Mouse (Mus musculus) right cerebral cortex, postnatal 10 days (tissue): ENCODE results near the gene Strn4.

Experiments
- DNase-seq, 2 experiments: peaks; one replicate each; pipeline ENCODE4 v3.0.0; 2021; ENCODE audit warnings: low spot score in 2 of 2

The Strn4 gene

DNA sequence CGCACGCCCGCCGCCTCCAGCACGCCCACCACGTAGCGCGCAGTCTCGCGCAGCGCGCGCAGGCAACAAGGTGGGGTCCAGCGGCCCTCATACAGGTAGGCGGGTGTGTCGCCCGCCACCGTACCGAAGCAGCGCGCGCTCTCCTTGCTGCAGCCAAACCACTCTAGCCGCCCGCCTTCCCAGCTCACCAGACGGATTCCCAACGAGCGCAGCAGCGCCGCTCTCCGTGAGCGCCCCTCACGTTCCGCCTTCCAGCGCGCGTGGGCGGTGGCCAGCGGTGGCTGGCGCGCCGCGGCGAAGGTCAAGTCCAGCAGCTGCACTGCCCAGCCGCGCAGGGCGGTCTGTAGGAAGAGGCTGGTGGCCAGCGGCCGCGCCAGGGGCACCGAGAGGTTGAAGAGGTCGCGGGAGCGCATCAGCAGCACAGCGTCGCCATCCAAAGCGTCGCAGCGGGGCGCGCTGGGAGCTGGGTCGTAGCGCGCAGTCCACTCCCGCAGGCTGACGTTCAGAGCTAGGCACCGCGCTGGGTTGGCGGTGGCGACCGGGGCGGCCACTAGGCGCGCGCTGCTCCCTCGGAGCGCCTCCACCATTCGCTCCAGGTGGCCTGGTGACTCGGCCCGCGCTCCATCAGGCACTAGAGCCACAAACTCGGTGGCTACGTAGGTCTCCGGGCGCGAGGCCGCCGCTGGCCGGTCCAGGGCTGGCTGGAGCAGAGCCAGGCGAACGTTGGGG, 4.6 kb upstream of the Strn4 start:
- DNase-seq: peak; percentile 74 to 76

DNA sequence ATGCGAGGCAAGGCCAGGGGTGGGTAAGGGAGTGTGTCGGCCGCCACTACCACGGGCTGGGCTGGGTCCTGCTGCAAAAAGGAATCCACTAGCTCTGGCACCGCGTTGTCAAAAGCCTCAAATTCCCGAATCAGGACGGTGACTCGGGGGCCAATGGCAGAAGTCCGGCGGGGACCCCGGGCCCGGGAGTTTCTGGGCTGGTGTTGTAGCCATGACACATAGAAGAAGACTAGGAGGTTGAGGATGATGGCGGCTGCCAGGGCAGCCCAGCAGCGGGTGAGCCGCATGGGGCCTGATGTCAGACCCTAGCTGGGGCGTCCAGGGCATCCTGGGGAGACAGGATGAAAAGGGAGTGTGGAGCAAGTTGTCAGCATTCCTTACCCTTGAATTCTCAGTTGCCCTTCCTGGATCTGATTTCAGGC, 4.0 kb upstream of the Strn4 start:
- no peak for DNase-seq

- DNase-seq: no peak
Measured at GRCm38 (mm10) chr7:16812505-16812904, 3.2 kb upstream of the Strn4 start.

DNA sequence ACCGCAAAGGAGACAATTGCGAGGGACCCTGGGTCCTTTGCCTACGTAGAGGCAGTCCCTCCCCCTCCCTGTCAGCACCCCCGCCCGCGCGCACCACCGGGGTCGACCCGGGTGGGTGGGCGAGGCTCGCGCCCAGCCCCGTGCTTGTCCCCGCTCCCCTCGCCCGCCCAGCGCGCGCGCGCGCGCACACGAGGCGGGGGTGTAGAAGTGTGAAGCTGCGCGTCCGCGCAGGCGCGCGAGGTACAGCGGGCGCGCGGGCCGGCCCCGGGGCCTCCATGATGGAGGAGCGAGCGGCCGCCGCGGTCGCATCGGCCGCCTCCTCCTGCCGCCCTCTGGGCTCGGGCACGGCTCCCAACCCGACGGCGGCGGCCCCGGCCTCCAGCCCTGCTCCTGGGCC, 387 bp downstream of the Strn4 start:
- peak; percentile 89 to 92 for DNase-seq

- DNase-seq: peak in 1 of 2 experiments; percentile 62
Measured at GRCm38 (mm10) chr7:16816475-16817122, 910 bp downstream of the Strn4 start, which contains the start of gene Fkrp. Gene Fkrp (minus strand): TSS chr7:16816732.

DNA sequence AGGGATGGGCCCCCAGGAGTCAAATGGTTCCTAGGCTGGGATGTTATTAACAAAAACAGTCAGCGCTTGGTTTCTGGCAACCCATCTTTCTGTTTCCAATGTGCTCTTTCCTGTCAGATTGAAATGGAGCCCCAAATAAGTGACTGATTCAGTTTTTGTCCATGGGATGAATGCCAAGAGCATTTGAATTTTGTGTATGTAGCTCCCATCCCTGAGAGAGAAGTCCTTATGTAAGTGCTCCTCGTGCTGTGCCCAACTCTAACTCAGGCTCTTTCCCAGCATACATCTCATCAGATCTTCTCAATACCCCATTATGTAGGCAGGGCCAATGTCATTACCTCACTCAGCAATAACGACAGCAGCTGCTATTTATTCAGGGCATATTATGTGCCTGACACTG, 2.0 kb downstream of the Strn4 start:
- no peak for DNase-seq

DNA sequence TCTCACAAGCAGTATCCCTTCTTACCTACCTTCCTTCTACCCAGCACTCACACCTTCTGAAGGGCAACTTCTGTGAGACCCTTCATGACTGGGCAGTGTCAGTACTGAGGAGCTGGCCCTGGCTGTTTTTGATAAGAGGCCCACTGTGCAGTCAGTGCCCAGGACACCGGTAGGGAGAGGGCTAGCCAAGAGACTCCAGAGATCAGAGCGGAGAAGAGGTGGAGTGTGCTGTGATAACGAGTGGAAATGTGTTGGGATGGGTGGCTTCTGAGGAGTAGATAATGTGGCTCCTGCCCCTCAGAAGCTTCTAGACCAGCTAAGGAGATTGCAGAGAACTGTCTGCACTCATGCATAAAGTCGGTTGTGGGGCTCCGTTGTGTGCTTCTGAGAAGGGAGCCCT, 4.1 kb downstream of the Strn4 start:
- no peak for DNase-seq

GRCm38 (mm10) chr7:16820271-16820763, 4.6 kb downstream of the Strn4 start:
- no peak for DNase-seq

- DNase-seq: peak in 1 of 2 experiments; percentile 46
Measured at GRCm38 (mm10) chr7:16821091-16821490, 5.4 kb downstream of the Strn4 start.

DNA sequence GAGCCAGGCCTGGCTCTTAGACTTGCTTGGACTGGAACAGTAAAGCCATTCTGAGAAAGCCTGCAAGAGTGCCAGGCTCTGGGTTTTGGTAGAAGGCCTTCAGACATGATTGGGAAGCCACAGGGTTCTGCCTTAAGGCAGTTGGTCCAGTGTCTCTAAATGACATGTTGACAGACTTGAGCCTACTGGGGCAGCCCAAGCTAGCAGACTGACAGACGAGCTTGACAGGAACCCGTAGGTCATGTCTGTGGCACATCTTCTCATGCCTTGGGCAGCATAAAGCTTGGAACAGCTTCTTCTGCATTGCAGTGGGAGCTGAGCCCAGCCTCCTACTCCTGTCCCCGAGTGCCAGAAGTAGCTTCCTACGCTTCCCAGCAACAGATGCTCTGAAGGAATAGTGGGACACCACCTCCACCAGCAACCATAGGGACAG, 6.0 kb downstream of the Strn4 start:
- peak; percentile 83 to 87 for DNase-seq

DNA sequence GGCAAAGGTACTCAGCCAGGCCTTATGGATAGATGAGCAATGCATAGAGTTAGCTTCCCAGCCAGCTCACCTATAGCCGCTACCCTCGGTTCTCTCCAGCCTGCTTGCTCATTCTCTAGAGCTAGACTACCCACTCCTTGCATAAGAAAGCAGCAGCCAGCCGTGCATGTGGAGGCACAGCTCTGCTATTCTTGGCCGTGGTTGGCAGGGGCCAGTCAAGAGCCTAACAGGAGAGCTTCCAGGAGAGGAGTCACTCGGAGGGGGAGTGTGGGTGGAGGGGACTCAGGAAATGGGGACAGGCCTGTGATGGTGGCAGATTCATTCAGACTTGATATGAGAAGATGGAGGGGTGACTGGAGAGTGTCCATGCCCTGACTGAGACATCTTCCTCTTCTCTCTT, 8.0 kb downstream of the Strn4 start:
- DNase-seq: peak; percentile 78 to 85

DNA sequence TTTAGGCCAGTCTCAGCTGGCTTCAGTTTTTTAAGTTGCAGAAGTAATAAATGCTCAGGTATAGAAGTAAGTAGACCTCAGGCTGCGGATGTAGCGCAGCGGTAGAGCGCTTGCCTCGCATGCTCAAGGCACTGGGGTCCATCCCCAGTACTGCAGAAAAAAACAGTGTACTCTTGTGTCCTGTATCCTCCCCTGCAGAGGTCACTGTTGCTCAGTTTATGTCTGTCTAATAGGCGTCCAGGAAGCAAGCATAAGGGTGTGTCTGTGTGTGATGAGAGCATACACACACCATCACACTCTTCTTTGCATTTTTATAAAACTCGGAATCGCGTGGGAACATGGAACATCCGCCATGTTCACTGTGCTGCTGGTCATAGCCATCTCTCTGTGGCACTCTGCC, 10.1 kb downstream of the Strn4 start:
- peak in 1 of 2 experiments; percentile 29 for DNase-seq

GRCm38 (mm10) chr7:16826571-16826970, 10.9 kb downstream of the Strn4 start:
- no peak for DNase-seq

- no peak for DNase-seq
Measured at GRCm38 (mm10) chr7:16827274-16827673, 11.6 kb downstream of the Strn4 start.

DNA sequence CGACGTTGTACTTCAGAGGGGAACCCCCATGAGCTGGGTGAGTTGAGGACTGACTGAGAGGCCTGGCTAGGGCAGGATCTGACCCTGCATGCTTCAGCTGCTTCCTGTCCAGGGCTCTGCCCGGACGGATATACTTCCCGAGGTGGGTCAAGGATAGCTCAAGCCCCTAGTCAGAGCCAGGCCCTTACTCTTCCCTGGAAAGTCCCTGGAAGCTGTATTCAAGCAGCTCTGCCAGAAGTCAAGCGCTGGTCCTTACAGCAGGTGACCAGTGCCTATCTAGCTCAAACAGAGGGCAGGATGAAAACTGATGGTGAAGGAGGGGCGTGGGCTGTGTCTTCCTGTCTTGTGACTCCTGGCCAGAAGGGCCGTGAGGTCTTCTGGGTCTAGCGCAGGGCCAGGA, 14.8 kb downstream of the Strn4 start:
- no peak for DNase-seq

DNA sequence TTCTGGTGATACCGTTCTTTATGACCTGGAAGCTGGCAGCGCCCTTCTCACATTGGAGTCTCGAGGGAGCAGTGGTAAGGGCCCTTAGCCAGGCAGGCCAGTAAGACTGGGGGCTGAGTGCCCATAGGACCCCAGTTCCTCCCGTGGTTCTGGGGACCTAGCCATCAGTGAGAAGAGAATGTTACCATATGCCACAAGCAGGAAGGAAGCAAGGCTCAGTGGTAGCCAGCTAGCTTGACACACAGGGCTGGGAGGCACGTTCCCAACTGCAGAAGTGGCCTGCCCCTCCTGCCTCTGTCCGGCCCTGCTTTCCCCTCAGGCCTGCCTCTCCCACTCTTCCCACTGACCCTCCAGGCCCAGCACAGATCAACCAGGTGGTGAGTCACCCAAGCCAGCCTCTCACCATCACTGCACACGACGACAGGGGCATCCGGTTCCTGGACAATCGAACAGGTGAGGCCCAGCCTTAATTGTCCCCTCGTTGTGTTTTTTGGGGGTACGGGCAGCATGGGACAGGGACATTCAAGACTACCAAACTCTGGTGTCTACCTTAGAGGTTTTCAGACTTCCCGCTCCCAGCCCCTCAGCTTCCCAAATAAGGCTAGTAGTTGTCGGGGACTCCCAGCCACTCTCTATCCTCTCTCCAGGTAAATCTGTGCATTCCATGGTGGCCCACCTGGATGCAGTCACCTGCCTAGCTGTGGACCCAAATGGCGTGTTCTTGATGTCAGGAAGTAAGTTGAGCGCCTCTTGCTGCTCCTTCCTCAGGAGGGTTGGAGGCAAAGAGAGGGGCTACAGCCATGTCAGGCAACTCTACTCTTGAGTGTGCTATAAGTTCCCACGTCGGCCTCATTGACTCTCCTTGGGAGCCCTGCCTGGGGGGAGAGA, 22.5 kb downstream of the Strn4 start:
- DNase-seq: no peak

- no peak for DNase-seq
Measured at GRCm38 (mm10) chr7:16838804-16839426, 23.2 kb downstream of the Strn4 start.

- DNase-seq: no peak
Measured at GRCm38 (mm10) chr7:16839427-16840108, 23.9 kb downstream of the Strn4 start.

DNA sequence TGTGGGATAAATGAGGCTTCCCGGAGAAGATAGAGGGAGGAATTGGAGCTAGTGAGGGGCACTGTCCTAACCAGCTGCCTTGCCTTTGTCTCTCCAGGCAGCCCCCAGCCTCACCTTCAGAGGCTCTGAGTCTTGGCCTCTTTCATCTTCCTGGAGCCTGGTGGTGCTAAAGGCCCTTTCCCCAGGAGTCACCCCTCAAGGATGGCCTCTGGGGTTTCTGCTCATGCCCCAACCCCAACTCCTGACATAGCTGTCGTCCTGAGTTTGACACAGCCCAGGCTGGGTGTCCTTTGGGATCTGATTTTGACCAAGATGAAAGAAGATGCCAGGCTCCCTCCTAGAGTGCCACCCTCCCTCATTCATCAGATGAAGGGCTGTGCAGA, 24.4 kb downstream of the Strn4 start:
- no peak for DNase-seq

DNA sequence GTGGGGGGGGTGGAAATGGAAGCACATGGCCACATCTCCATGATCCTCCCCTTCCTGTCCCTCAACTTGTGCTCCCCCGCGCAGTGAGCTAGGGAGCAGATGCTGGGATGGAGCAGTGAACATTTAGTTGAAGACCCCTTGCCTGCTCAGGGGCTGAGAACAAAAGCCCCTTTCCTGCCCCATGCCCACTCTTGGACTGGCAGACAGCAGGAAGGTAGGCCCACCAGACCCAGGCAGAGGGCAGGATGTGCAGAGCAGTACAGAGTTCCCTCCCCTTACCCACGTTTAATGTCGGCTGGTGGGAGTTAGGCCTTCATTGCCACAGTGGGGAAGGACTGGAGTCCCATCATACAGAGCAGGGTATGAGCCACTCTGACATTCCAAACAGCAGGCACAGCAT, 25.4 kb downstream of the Strn4 start:
- DNase-seq: no peak
